Mouse (Mus musculus): Measurements from ENCODE around the gene Hs3st4.

DNA sequence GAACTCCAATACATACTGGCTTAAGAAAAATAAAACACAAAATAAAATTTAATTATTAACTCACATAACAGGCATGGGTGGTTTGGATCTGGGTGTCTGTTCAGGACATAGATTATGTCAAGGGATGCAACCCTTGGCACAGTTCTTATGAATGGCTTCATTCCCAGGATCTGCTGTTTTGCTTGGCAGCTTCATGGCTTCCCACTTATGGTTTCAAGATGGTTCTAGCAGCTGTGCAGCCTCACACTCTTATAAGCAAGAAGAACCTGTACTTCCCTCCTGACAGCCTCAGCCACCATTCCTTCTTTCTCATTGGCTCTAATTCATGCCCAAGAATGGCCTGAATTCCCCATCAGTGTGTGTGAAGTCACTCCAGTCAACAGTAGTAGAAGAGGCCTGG, 189.3 kb downstream of the Hs3st4 start:
- no peak for TF ChIP-seq CTCF (IDR thresholded peaks at IDR 0.05; ENCODE audit: extremely low read depth, insufficient read depth, low read length)
- no peak for TF ChIP-seq POLR2A (IDR thresholded peaks at IDR 0.05; ENCODE audit: extremely low read depth, insufficient read depth, low read length)
